Mouse (Mus musculus) forebrain, postnatal 0 days (tissue): Measurements from ENCODE around the gene Cog1. TPM values are rescaled to one million over a fixed set of nuclear protein-coding genes. Genes with fewer than 3 reads are reported as not detected.

Source experiments
- ATAC-seq: fragments of 200-750 bp; cut with Nextera tagmentation; 2 replicates; pipeline ENCODE4 v1.8.0; 2017; ENCODE audit warnings: mild to moderate bottlenecking, moderate library complexity
- DNase-seq: peaks from one replicate; pipeline ENCODE4 v3.0.0-alpha.2; 2015
- H3K27ac ChIP-seq: fragments of 300-500 bp; sonication (generic); 2 replicates; pipeline ENCODE4 v1.5.1; 2014; ENCODE audit warnings: low read depth, mild to moderate bottlenecking, antibody characterized with exemption, low read length, moderate library complexity, mixed read lengths
- H3K27me3 ChIP-seq: fragments of 300-500 bp; sonication (generic); 2 replicates; pipeline ENCODE4 v1.6.1; 2014; ENCODE audit warnings: mild to moderate bottlenecking, low read length, mixed read lengths; ENCODE audit not compliant: insufficient read depth
- H3K36me3 ChIP-seq: fragments of 300-500 bp; sonication (generic); 2 replicates; pipeline ENCODE4 v1.6.1; 2014; ENCODE audit warnings: mild to moderate bottlenecking, moderate library complexity; ENCODE audit not compliant: insufficient read depth
- H3K4me1 ChIP-seq: fragments of 300-500 bp; sonication (generic); 2 replicates; pipeline ENCODE4 v1.6.1; 2014; ENCODE audit warnings: antibody characterized with exemption; ENCODE audit not compliant: insufficient read depth
- H3K4me2 ChIP-seq: fragments of 300-500 bp; sonication (generic); 2 replicates; pipeline ENCODE4 v1.6.1; 2014; ENCODE audit warnings: low read depth, mild to moderate bottlenecking, moderate library complexity
- H3K4me3 ChIP-seq: fragments of 300-500 bp; sonication (generic); 2 replicates; pipeline ENCODE4 v1.5.1; 2014; ENCODE audit warnings: low read depth, low read length, mixed read lengths
- H3K9ac ChIP-seq: fragments of 300-500 bp; sonication (generic); 2 replicates; pipeline ENCODE4 v1.6.1; 2014; ENCODE audit warnings: mild to moderate bottlenecking
- H3K9me3 ChIP-seq: fragments of 300-500 bp; sonication (generic); 2 replicates; pipeline ENCODE4 v1.6.1; 2016; ENCODE audit warnings: low read length
- CTCF ChIP-seq: sonication (generic); IDR thresholded peaks from 2 replicates; pipeline ENCODE4 v1.5.1; 2016; ENCODE audit warnings: antibody characterized with exemption, control low read depth, low read depth
- WGBS: fragments of 180-500 bp; shearing (Covaris S2); extraction: QIAGEN DNeasy Blood & Tissue Kit; methylation state at CpG from one replicate; pipeline ENCODE4 v1.1.7; 2014; 5-methylcytosine and 5-hydroxymethylcytosine counted together
- polyA plus RNA-seq: library from polyadenylated mRNA; unstranded; fragments of >200 nt; fragmentation: Nextera tagmentation; extraction: Ambion mirVana; gene quantifications from 2 replicates; pipeline ENCODE4 v1.2.1, GENCODE M21; 2015
- total RNA-seq: library from RNA; depleted of rRNA; stranded (reverse); fragments of >200 nt; gene quantifications from 2 replicates; pipeline ENCODE4 v1.2.3, GENCODE M21; 2014

Gene Cog1
- total and polyA plus RNA-seq, 2 experiments from 2014 or later = 28.6 to 48.8 TPM

- no peak overlapping the region for H3K9ac ChIP-seq
- H3K4me2 ChIP-seq = no peak overlapping the region
- H3K4me3 ChIP-seq = no peak overlapping the region
- ATAC-seq (no peak), DNase-seq (no peak)
- no peak overlapping the region for H3K27ac ChIP-seq
- no peak for TF ChIP-seq CTCF
- no peaks in the 10 kb centered on the region for H3K27me3 ChIP-seq
- H3K36me3 ChIP-seq = peaks cover 32% of the 10 kb centered on the region
- H3K9me3 ChIP-seq = no peaks in the 10 kb centered on the region
- H3K4me1 ChIP-seq = no peaks in the 10 kb centered on the region
- 40% methylated on average over 5 of the region's 5 CpGs for WGBS
Measured at GRCm38 (mm10) chr11:113697571-113697970, 48.6 kb downstream of the Cog1 start.

- Histone ChIP-seq H3K9me3 (no peaks in the 10 kb centered on the region), H3K36me3 (peaks cover 27% of the 10 kb centered on the region), H3K27me3 (no peaks in the 10 kb centered on the region), H3K4me3 (no peak overlapping the region), H3K4me2 (no peak overlapping the region), H3K9ac (no peak overlapping the region), H3K27ac (no peak overlapping the region), H3K4me1 (no peaks in the 10 kb centered on the region)
- WGBS = 76% methylated on average over 12 of the region's 12 CpGs
- ATAC-seq (no peak), DNase-seq (no peak)
- TF ChIP-seq CTCF = no peak
Measured at GRCm38 (mm10) chr11:113698013-113698545, 49.1 kb downstream of the Cog1 start.

GRCm38 (mm10) chr11:113699643-113700042, 50.7 kb downstream of the Cog1 start:
- Histone ChIP-seq H3K4me1 (no peaks in the 10 kb centered on the region), H3K27me3 (no peaks in the 10 kb centered on the region), H3K36me3 (peaks cover 20% of the 10 kb centered on the region), H3K4me2 (no peak overlapping the region), H3K4me3 (no peak overlapping the region), H3K9me3 (no peaks in the 10 kb centered on the region), H3K9ac (no peak overlapping the region), H3K27ac (no peak overlapping the region)
- DNase-seq (no peak), ATAC-seq (no peak)
- TF ChIP-seq CTCF = no peak
- 90% methylated on average over 7 of the region's 7 CpGs for WGBS

- no peak overlapping the region for H3K27ac ChIP-seq
- peak; percentile 100 for TF ChIP-seq CTCF
Measured at GRCm38 (mm10) chr11:113703758-113704157, 54.8 kb downstream of the Cog1 start.

GRCm38 (mm10) chr11:113705966-113706652, 57.1 kb downstream of the Cog1 start:
- no peak overlapping the region for H3K4me2 ChIP-seq
- no peak for TF ChIP-seq CTCF
- H3K27ac ChIP-seq = no peak overlapping the region
- no peaks in the 10 kb centered on the region for H3K9me3 ChIP-seq
- H3K4me3 ChIP-seq = no peak overlapping the region
- no peaks in the 10 kb centered on the region for H3K27me3 ChIP-seq
- ATAC-seq (no peak), DNase-seq (no peak)
- WGBS = 85% methylated on average over 15 of the region's 15 CpGs
- H3K36me3 ChIP-seq = peaks cover 3% of the 10 kb centered on the region; the same call in 1 of the 2 replicates
- H3K4me1 ChIP-seq = peaks cover 8% of the 10 kb centered on the region; the same call in 1 of the 2 replicates
- no peak overlapping the region for H3K9ac ChIP-seq

More at GRCm38 (mm10) chr11:113703758-113704157, 54.8 kb downstream of the Cog1 start:
- no peaks in the 10 kb centered on the region for H3K27me3 ChIP-seq
- 25% methylated on average over 5 of the region's 5 CpGs for WGBS
- H3K4me3 ChIP-seq = no peak overlapping the region
- DNase-seq (peak; percentile 89), ATAC-seq (peak; percentile 87)
- H3K4me1 ChIP-seq = no peaks in the 10 kb centered on the region
- no peaks in the 10 kb centered on the region for H3K9me3 ChIP-seq
- no peak overlapping the region for H3K9ac ChIP-seq
- no peak overlapping the region for H3K4me2 ChIP-seq
- H3K36me3 ChIP-seq = peaks cover 3% of the 10 kb centered on the region; the same call in 1 of the 2 replicates

- Histone ChIP-seq H3K27me3 (no peaks in the 10 kb centered on the region), H3K9me3 (no peaks in the 10 kb centered on the region), H3K36me3 (no peaks in the 10 kb centered on the region; the same call in 1 of the 2 replicates), H3K4me1 (peaks cover 8% of the 10 kb centered on the region; the same call in 1 of the 2 replicates), H3K27ac (no peak overlapping the region), H3K9ac (no peak overlapping the region), H3K4me2 (no peak overlapping the region), H3K4me3 (no peak overlapping the region)
- DNase-seq (no peak), ATAC-seq (no peak)
- 60% methylated on average over 19 of the region's 19 CpGs for WGBS
- TF ChIP-seq CTCF = no peak
Measured at GRCm38 (mm10) chr11:113708629-113709213, 59.8 kb downstream of the Cog1 start.

GRCm38 (mm10) chr11:113709272-113709671, 60.3 kb downstream of the Cog1 start:
- 27% methylated on average over 13 of the region's 15 CpGs for WGBS

More at GRCm38 (mm10) chr11:113709272-113709671, 60.3 kb downstream of the Cog1 start:
- Histone ChIP-seq H3K9me3 (no peaks in the 10 kb centered on the region), H3K36me3 (no peaks in the 10 kb centered on the region; the same call in 1 of the 2 replicates), H3K4me2 (no peak overlapping the region), H3K9ac (no peak overlapping the region), H3K4me3 (no peak overlapping the region), H3K27ac (no peak overlapping the region), H3K27me3 (no peaks in the 10 kb centered on the region), H3K4me1 (peaks cover 8% of the 10 kb centered on the region; the same call in 1 of the 2 replicates)
- ATAC-seq (no peak), DNase-seq (no peak)
- TF ChIP-seq CTCF = no peak
